Mouse (Mus musculus): Measurements from ENCODE around the gene Tcn2.

The Tcn2 gene

DNA sequence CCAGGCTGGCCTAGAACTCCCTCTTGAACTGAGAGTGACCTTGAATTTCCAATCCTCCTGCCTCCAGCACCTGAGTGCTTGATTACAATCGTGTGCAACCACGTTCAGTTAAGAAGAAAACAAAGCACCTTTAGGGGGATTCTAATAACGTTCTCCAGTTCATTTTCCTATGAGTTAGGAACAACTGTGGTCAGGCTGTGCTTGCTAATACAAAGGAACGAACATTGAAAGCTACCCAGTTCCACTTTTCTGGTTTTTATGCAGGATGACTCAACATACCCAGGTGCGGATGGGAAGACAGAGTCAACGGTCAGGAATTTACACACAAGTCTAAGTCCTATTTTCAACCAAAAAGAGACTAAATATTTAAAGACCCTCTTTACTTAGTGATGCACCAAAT, 38.0 kb downstream of the Tcn2 start:
- no peak for DNase-seq

DNA sequence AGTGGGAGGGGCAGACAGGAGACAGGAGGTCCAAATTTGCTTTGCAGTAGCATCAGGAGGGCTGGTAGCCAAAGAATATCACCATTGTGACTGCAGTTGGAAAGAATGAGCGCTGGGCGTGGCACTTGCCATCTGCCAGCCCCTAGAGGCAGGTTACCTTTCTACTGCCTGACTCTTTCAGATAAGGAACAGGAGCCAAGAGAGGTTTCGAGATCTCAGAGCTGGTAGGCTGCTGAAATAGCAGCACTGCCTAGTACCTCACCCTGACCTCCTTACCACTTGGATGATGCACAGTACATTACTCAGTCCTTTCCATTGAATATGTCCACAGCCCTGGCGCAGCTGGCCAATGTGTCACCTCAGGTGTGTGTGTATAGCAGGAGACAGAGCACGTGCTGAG, 44.6 kb downstream of the Tcn2 start:
- no peak for DNase-seq

- no peak for DNase-seq
Measured at GRCm38 (mm10) chr11:3883711-3884110, 48.2 kb downstream of the Tcn2 start.

- peak; percentile 86 for DNase-seq
Measured at GRCm38 (mm10) chr11:3879836-3880235, 52.1 kb downstream of the Tcn2 start.

DNA sequence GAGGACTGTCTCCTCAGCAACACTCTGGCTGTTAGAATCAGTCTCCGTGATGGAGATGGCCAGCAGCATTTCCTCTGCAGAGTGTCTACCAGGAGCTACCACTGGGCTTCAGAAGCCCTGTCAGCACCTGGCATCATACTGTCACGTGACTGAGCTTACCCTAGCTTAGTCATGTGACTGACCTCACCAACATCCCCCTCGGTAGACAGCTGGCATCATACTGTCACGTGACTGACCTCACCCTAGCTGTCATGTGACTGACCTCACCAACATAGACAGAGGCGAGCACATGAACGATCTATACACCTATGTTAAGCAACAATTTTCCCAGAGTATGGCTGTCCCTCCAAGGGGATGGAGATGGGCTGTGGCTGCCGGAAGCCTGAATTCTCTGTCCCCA, 53.3 kb downstream of the Tcn2 start:
- no peak for DNase-seq

DNA sequence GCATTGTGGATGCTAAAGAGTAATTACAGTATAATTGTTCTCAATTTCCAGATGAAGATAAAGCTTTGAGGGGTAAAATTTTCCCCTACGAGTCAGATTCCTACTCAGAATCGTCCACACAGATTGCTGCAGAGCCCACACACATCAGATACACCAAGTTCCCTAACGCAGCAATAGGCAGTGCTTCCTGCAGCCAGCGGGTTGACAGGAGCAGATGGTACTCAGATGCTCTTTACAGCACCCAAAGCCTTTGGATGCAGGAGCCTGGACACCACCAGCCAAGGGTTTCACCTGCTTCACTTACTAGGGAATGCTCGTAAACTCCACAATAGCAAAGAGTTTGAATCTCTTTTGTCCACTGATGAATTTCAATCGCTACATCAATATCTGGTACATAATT, 55.5 kb downstream of the Tcn2 start:
- DNase-seq = no peak

All from lung, postnatal 14 days (tissue).